20 mouse cellular contexts compared by ENCODE assay signal in genomic region chr6:84271966-84272365, GRCm38 (mm10).
DNase-seq lines count a peak whose midpoint lies in the region; ATAC-seq and TF ChIP-seq lines count a peak whose summit lies in the region.
"Had no signal": no experiment of that assay in that cellular context is flagged by ENCODE, and none has a peak within 500 bp of the region (broad histone marks: within the 10 kb centered on the region; RNA-seq: fewer than 3 reads in every experiment).

No protein-coding gene starts in this region.

- no peak overlapping the region for H3K9ac ChIP-seq in intestine, embryonic 14.5 days (ENCODE audit: low read length)
- H3K9ac ChIP-seq in intestine, postnatal 0 days (ENCODE audit: low read depth, low read length) = no peak overlapping the region
- H3K9ac ChIP-seq: embryonic facial prominence, embryonic 12.5 days; forebrain, postnatal 0 days; limb, embryonic 13.5 days; liver, embryonic 13.5 days; midbrain, embryonic 12.5 days had no signal

- H3K4me3 ChIP-seq in intestine, embryonic 14.5 days (ENCODE audit: low read depth, low read length) = no peak overlapping the region
- H3K4me3 ChIP-seq in intestine, postnatal 0 days (ENCODE audit: low read depth, low read length) = no peak overlapping the region
- H3K4me3 ChIP-seq: embryonic facial prominence, embryonic 12.5 days; limb, embryonic 13.5 days; liver, embryonic 13.5 days; midbrain, embryonic 12.5 days had no signal

- peak; percentile 47 for DNase-seq in intestine, embryonic 14.5 days (ENCODE audit: low spot score)
- peak; percentile 71 for DNase-seq in 3T3-L1 (ENCODE audit: low read depth, low spot score)
- peak; percentile 73 for DNase-seq in Muller cell, postnatal 12 days (ENCODE audit: inconsistent ontology term)
- DNase-seq in kidney, adult 9 months = peak; percentile 62
- DNase-seq in thymus, postnatal 25 days = no peak
- no peak for DNase-seq in right cerebral cortex, adult 18-20 months
- DNase-seq: adrenal gland, adult 8-10 months; cerebellum, adult 9-11 months; forebrain, postnatal 0 days; liver, embryonic 13.5 days; right cerebral cortex, postnatal 14 days; spleen, adult 18-20 months; thymus, postnatal 4 days had no signal

- WGBS in intestine, embryonic 14.5 days = 73% methylated on average over 6 of the region's 6 CpGs
- WGBS in intestine, postnatal 0 days = 53% methylated on average over 6 of the region's 6 CpGs

- no peak for TF ChIP-seq CTCF in intestine, postnatal 0 days (IDR thresholded peaks at IDR 0.05; ENCODE audit: low read depth)

- H3K4me1 ChIP-seq in intestine, embryonic 14.5 days (replicated peaks; ENCODE audit: control insufficient read depth, insufficient read depth, low read length) = peaks cover 8% of the 10 kb centered on the region
- 0 out of 2 replicates have a peak, but pooled peaks cover 4% of the 10 kb centered on the region for H3K4me1 ChIP-seq in intestine, postnatal 0 days (replicated peaks; ENCODE audit: control insufficient read depth, insufficient read depth, low read length)
- H3K4me1 ChIP-seq: midbrain, embryonic 12.5 days had no signal

- ATAC-seq in intestine, embryonic 14.5 days (replicated peaks; ENCODE audit: low FRiP score, low TSS enrichment, low read depth) = no peak
- ATAC-seq in intestine, postnatal 0 days = no peak
- ATAC-seq in activated CD4-positive, CD25-positive, alpha-beta regulatory T cell, adult 4 months = no peak
- ATAC-seq: CD4-positive, CD25-positive, alpha-beta regulatory T cell, adult 4 months had no signal

- no peaks in the 10 kb centered on the region for H3K9me3 ChIP-seq in intestine, embryonic 14.5 days (ENCODE audit: control insufficient read depth, low read length)
- H3K9me3 ChIP-seq in intestine, postnatal 0 days (ENCODE audit: control insufficient read depth) = no peaks in the 10 kb centered on the region
- H3K9me3 ChIP-seq: embryonic facial prominence, embryonic 12.5 days; limb, embryonic 13.5 days; liver, embryonic 13.5 days; midbrain, embryonic 12.5 days had no signal

- H3K4me2 ChIP-seq in intestine, embryonic 14.5 days (ENCODE audit: low read length) = no peak overlapping the region
- no peak overlapping the region for H3K4me2 ChIP-seq in intestine, postnatal 0 days (replicated peaks; ENCODE audit: low read depth)
- H3K4me2 ChIP-seq: embryonic facial prominence, embryonic 12.5 days; limb, embryonic 13.5 days; liver, embryonic 13.5 days; midbrain, embryonic 12.5 days had no signal

- H3K27ac ChIP-seq in intestine, embryonic 14.5 days (ENCODE audit: low read depth) = no peak overlapping the region
- H3K27ac ChIP-seq in intestine, postnatal 0 days (ENCODE audit: low read depth, low read length) = no peak overlapping the region
- H3K27ac ChIP-seq: embryonic facial prominence, embryonic 12.5 days; limb, embryonic 13.5 days; liver, embryonic 13.5 days; macrophage had no signal

- no peaks in the 10 kb centered on the region for H3K36me3 ChIP-seq in intestine, embryonic 14.5 days (ENCODE audit: control insufficient read depth, insufficient read depth, low read length)
- H3K36me3 ChIP-seq in intestine, postnatal 0 days (ENCODE audit: control insufficient read depth, insufficient read depth) = no peaks in the 10 kb centered on the region
- H3K36me3 ChIP-seq: embryonic facial prominence, embryonic 12.5 days; limb, embryonic 13.5 days; liver, embryonic 13.5 days; midbrain, embryonic 12.5 days had no signal

- no peaks in the 10 kb centered on the region for H3K27me3 ChIP-seq in intestine, embryonic 14.5 days (replicated peaks; ENCODE audit: control insufficient read depth, insufficient read depth, low read length)
- no peaks in the 10 kb centered on the region for H3K27me3 ChIP-seq in intestine, postnatal 0 days (replicated peaks; ENCODE audit: control insufficient read depth, insufficient read depth, low read length)
- H3K27me3 ChIP-seq: embryonic facial prominence, embryonic 12.5 days; limb, embryonic 13.5 days; midbrain, embryonic 12.5 days had no signal

Comparison
In these comparisons a context has a peak if more than half of its experiments do, and no peak if none do; other contexts are left out.
1. DNase-seq: peak in intestine, embryonic 14.5 days (single experiment), 3T3-L1 (single experiment), Muller cell, postnatal 12 days (single experiment) and kidney, adult 9 months (single experiment); none in thymus, postnatal 25 days (single experiment) and right cerebral cortex, adult 18-20 months (single experiment).